Mouse (Mus musculus) lung, embryonic 14.5 days (tissue): ENCODE results near the gene Olfr447. TPM values are rescaled to one million over a fixed set of nuclear protein-coding genes. Genes with fewer than 3 reads are reported as not detected.

Experiments
- ATAC-seq: fragments of 200-750 bp; cut with Nextera tagmentation; 2 replicates; pipeline ENCODE4 v1.8.0; 2017; ENCODE audit warnings: mild to moderate bottlenecking, moderate TSS enrichment, moderate library complexity; ENCODE audit not compliant: insufficient read depth
- DNase-seq: peaks from one replicate; pipeline ENCODE4 v3.0.0-alpha.2; 2015
- H3K27ac ChIP-seq: fragments of 300-500 bp; sonication (generic); 2 replicates; pipeline ENCODE4 v1.5.1; 2014; ENCODE audit warnings: low read depth, mild to moderate bottlenecking, moderate library complexity
- H3K27me3 ChIP-seq: fragments of 300-500 bp; sonication (generic); 2 replicates; pipeline ENCODE4 v1.6.1; 2014; ENCODE audit warnings: low read length, control low read depth; ENCODE audit not compliant: insufficient read depth
- H3K36me3 ChIP-seq: fragments of 300-500 bp; sonication (generic); 2 replicates; pipeline ENCODE4 v1.6.1; 2014; ENCODE audit warnings: control low read depth; ENCODE audit not compliant: insufficient read depth
- H3K4me1 ChIP-seq: fragments of 300-500 bp; sonication (generic); 2 replicates; pipeline ENCODE4 v1.6.1; 2014; ENCODE audit warnings: antibody characterized with exemption, control low read depth; ENCODE audit not compliant: insufficient read depth
- H3K4me2 ChIP-seq: fragments of 300-500 bp; sonication (generic); 2 replicates; pipeline ENCODE4 v1.6.1; 2014; ENCODE audit warnings: mild to moderate bottlenecking
- H3K4me3 ChIP-seq: fragments of 300-500 bp; sonication (generic); 2 replicates; pipeline ENCODE4 v1.5.1; 2014; ENCODE audit warnings: low read depth, low read length
- H3K9ac ChIP-seq: fragments of 300-500 bp; sonication (generic); 2 replicates; pipeline ENCODE4 v1.6.1; 2014
- H3K9me3 ChIP-seq: fragments of 300-500 bp; sonication (generic); 2 replicates; pipeline ENCODE4 v1.6.1; 2016; ENCODE audit warnings: low read depth, low read length, control low read depth
- CTCF ChIP-seq: IDR thresholded peaks from 2 replicates; pipeline ENCODE4 v1.5.1; 2016; ENCODE audit warnings: antibody characterized with exemption, low read depth
- WGBS: fragments of 180-500 bp; shearing (Covaris S2); extraction: QIAGEN DNeasy Blood & Tissue Kit; methylation state at CpG from one replicate; pipeline ENCODE4 v1.1.7; 2014; 5-methylcytosine and 5-hydroxymethylcytosine counted together
- polyA plus RNA-seq: library from polyadenylated mRNA; unstranded; fragments of >200 nt; fragmentation: Nextera tagmentation; extraction: Ambion mirVana; gene quantifications from 2 replicates; pipeline ENCODE4 v1.2.1, GENCODE M21; 2014

Gene Olfr447
- polyA plus RNA-seq, 1 experiment from 2014 or later: not detected

GRCm38 (mm10) chr6:42948767-42949166 is 40.1 kb downstream of the Olfr447 start, which contains the start of gene Olfr444:
Gene Olfr444 (plus strand): TSS chr6:42949067.
- Histone ChIP-seq H3K36me3 (no peaks in the 10 kb centered on the region), H3K27ac (no peak within 1 kb of the TSS), H3K4me1 (no peaks in the 10 kb centered on the region), H3K9me3 (0 out of 2 replicates have a peak, but pooled peaks cover 5% of the 10 kb centered on the region), H3K4me3 (no peak within 1 kb of the TSS), H3K9ac (no peak within 1 kb of the TSS), H3K27me3 (no peaks in the 10 kb centered on the region), H3K4me2 (no peak within 1 kb of the TSS)
- WGBS: 67% methylated on average over 1 of the region's 1 CpGs
- no peak for ATAC-seq
- DNase-seq: no peak
- no peak for TF ChIP-seq CTCF

Other genes starting within 250 kb of the Olfr447 start
- 73.2 and 75.2 TPM in 2 replicates for gene Tcaf1, start 198.8 kb upstream of the Olfr447 start, polyA plus RNA-seq
- gene Olfr453, start 169.5 kb upstream of the Olfr447 start, polyA plus RNA-seq: not detected in 2 replicates
- gene Olfr38, start 152.5 kb upstream of the Olfr447 start, polyA plus RNA-seq: not detected in 2 replicates
- gene Olfr452, start 123.8 kb upstream of the Olfr447 start, polyA plus RNA-seq: not detected in 2 replicates
- gene Olfr450, start 96.9 kb upstream of the Olfr447 start, polyA plus RNA-seq: not detected in 2 replicates
- not detected in 2 replicates for gene Olfr449, start 74.5 kb upstream of the Olfr447 start, polyA plus RNA-seq
- not detected in 2 replicates for gene Olfr448, start 18.4 kb upstream of the Olfr447 start, polyA plus RNA-seq
- not detected in 2 replicates for gene Olfr446, start 12.5 kb downstream of the Olfr447 start, polyA plus RNA-seq
- not detected in 2 replicates for gene Olfr444, start 40.2 kb downstream of the Olfr447 start, polyA plus RNA-seq
- not detected in 2 replicates for gene Olfr441, start 197.5 kb downstream of the Olfr447 start, polyA plus RNA-seq
- not detected in 2 replicates for gene Olfr237-ps1, start 237.7 kb downstream of the Olfr447 start, polyA plus RNA-seq